Mouse (Mus musculus): ENCODE data around the gene Cmtm4.

DNA sequence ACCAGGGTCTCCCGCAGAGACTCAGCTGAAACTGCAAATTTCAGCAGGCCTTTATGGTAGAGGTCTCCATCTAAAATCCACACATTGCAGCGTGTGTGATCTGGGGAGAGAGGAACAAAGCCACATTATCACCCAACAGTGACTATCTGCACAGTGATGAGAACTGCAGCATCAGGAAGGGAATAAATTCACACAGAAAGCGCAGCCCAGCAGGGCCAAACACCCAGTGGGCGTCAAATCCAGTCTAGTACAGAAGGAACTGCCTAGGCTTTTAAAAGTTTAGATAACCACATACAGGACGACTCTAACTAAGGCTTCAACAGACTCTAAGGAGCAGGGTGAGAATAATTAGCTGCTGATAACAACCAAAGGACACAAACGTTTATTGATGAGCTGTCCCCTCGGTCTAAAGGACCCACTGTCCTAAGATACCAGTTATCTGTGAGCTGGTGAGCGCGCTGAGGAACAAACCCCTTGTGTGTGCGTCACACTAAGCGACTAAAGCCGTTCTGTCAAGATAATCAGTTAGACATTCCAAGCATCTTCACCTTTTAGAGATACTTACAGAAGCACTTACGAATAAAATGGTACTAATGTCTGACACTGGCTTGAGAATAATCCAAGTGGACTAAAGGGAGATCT lies 42.0 kb upstream of the Cmtm4 start:
- TF ChIP-seq CTCF (IDR thresholded peaks at IDR 0.05; ENCODE audit: extremely low read depth, insufficient read depth, insufficient read length, insufficient replicate concordance) (no peak), POLR2A (IDR thresholded peaks at IDR 0.05; ENCODE audit: low read depth, low read length) (no peak)
